Mouse (Mus musculus) small intestine, adult 2 months (tissue): ENCODE measurements around the gene Rere.

Experiments used
- CTCF ChIP-seq: fragments of 200-500 bp; IDR thresholded peaks from 2 replicates; pipeline ENCODE4 v1.5.1; 2012; ENCODE audit warnings: low read depth, mild to moderate bottlenecking, control low read depth, inconsistent platforms, low read length, moderate library complexity, mixed read lengths; ENCODE audit not compliant: insufficient replicate concordance, insufficient read length; ENCODE audit errors: extremely low read depth
- POLR2A ChIP-seq: fragments of 200-500 bp; IDR thresholded peaks from 2 replicates; pipeline ENCODE4 v1.6.1; 2012; ENCODE audit warnings: low read depth, mild to moderate bottlenecking, control low read depth, inconsistent platforms, low read length, moderate library complexity

DNA sequence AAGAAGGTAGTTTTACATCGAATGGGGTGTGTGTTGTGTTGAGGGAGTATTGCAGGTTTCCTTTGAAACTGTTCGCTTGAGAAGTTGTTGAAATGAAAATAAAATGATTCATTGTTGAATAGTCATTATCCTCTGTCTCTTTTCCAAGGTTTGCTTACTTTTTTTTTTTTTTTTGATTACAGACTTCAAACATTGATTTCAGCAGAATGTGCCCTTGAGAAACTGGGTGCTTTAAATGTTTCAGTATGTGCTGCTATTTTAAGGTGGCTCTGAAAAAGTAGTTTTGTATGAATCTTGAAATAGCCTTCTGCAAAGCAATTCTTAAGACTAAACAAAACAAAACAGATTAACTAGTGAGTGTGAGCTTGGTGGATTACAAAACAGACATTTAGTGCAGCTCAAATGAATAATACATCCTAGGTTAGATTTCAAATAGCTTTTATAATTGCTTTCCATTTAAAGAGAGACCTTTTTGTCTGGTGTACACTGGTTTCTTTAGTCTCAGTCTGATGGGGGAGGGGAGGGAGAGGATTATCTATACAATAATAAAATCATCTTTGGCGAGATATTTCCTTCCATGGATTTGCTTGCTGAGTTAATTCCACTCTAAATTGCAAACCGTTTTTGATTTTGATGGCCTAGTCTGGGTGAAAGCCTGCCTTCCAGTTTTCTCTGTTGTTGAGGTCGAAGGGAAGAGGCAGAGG lies 1.3 kb downstream of the Rere start:
- TF ChIP-seq POLR2A (no peak), CTCF (no peak)
